Mouse (Mus musculus) testis, adult 2 months (tissue): ENCODE data around the gene Fgl2.
"Not testable (repeated sequence)": the region's sequence is repeated elsewhere in the genome, so short reads cannot be mapped to it uniquely, and the experiment has no call there.

ENCODE experiments used
- CTCF ChIP-seq: fragments of 200-500 bp; IDR thresholded peaks from 2 replicates; pipeline ENCODE4 v1.5.1; 2012; ENCODE audit warnings: low read depth, mild to moderate bottlenecking, inconsistent platforms, low read length, moderate library complexity; ENCODE audit not compliant: control insufficient read depth, insufficient read depth, insufficient replicate concordance
- POLR2A ChIP-seq: fragments of 200-500 bp; IDR thresholded peaks from 2 replicates; pipeline ENCODE4 v1.6.1; 2012; ENCODE audit warnings: low read depth, mild to moderate bottlenecking, inconsistent platforms, low read length, moderate library complexity; ENCODE audit not compliant: control insufficient read depth

GRCm38 (mm10) chr5:21342265-21342664 is 30.2 kb upstream of the Fgl2 start:
- not testable (repeated sequence) for TF ChIP-seq CTCF, POLR2A
